Mouse (Mus musculus) neural tube, embryonic 13.5 days (tissue): ENCODE measurements around the gene 1700021F05Rik. TPM values are rescaled to one million over a fixed set of nuclear protein-coding genes. Genes with fewer than 3 reads are reported as not detected.
"Not testable (repeated sequence)": the region's sequence is repeated elsewhere in the genome, so short reads cannot be mapped to it uniquely, and the experiment has no call there.

ENCODE experiments used
- ATAC-seq: fragments of 200-750 bp; cut with Nextera tagmentation; 2 replicates; pipeline ENCODE4 v1.8.0; 2017; ENCODE audit warnings: low read depth, mild to moderate bottlenecking, moderate TSS enrichment, moderate library complexity
- H3K27ac ChIP-seq: fragments of 300-500 bp; sonication (generic); replicated peaks from 2 replicates; pipeline ENCODE4 v1.5.1; 2015; ENCODE audit warnings: moderate library complexity, mild to moderate bottlenecking, inconsistent platforms
- H3K27me3 ChIP-seq: fragments of 300-500 bp; sonication (generic); 2 replicates; pipeline ENCODE4 v1.6.1; 2015; ENCODE audit warnings: mild to moderate bottlenecking, inconsistent platforms
- H3K36me3 ChIP-seq: fragments of 300-500 bp; sonication (generic); 2 replicates; pipeline ENCODE4 v1.6.1; 2015; ENCODE audit warnings: mild to moderate bottlenecking, inconsistent platforms
- H3K4me1 ChIP-seq: fragments of 300-500 bp; sonication (generic); replicated peaks from 2 replicates; pipeline ENCODE4 v1.6.1; 2015; ENCODE audit warnings: inconsistent platforms
- H3K4me2 ChIP-seq: fragments of 300-500 bp; sonication (generic); 2 replicates; pipeline ENCODE4 v1.6.1; 2015; ENCODE audit warnings: inconsistent platforms, mild to moderate bottlenecking, moderate library complexity
- H3K4me3 ChIP-seq: fragments of 300-500 bp; sonication (generic); 2 replicates; pipeline ENCODE4 v1.5.1; 2015; ENCODE audit warnings: mild to moderate bottlenecking, inconsistent platforms
- H3K9ac ChIP-seq: fragments of 300-500 bp; sonication (generic); 2 replicates; pipeline ENCODE4 v1.6.1; 2015; ENCODE audit warnings: moderate library complexity, mild to moderate bottlenecking, inconsistent platforms
- H3K9me3 ChIP-seq: fragments of 300-500 bp; sonication (generic); 2 replicates; pipeline ENCODE4 v1.6.1; 2016; ENCODE audit warnings: inconsistent platforms
- WGBS: fragments of 180-500 bp; shearing (Covaris S2); methylation state at CpG from one replicate; pipeline ENCODE4 v1.1.7; 2015; 5-methylcytosine and 5-hydroxymethylcytosine counted together
- polyA plus RNA-seq: library from polyadenylated mRNA; unstranded; fragments of >200 nt; fragmentation: Nextera tagmentation; extraction: Ambion mirVana; gene quantifications from 2 replicates; pipeline ENCODE4 v1.2.1, GENCODE M21; 2015

Gene 1700021F05Rik
- polyA plus RNA-seq, 1 experiment from 2014 or later = 63.9 TPM

- H3K27ac ChIP-seq = no peak overlapping the region
- no peaks in the 10 kb centered on the region for H3K27me3 ChIP-seq
- no peak for ATAC-seq
- no peak overlapping the region for H3K4me3 ChIP-seq
- peaks cover 18% of the 10 kb centered on the region for H3K4me1 ChIP-seq
- peaks cover 21% of the 10 kb centered on the region for H3K36me3 ChIP-seq
- no peaks in the 10 kb centered on the region for H3K9me3 ChIP-seq
- 94% methylated on average over 7 of the region's 7 CpGs for WGBS
- H3K4me2 ChIP-seq = no peak overlapping the region
- no peak overlapping the region for H3K9ac ChIP-seq
Measured at GRCm38 (mm10) chr10:43537652-43538051, 3.1 kb downstream of the 1700021F05Rik start.

- H3K27ac ChIP-seq = no peak overlapping the region
- no peak overlapping the region for H3K4me3 ChIP-seq
- H3K9me3 ChIP-seq = no peaks in the 10 kb centered on the region
- H3K4me1 ChIP-seq = peaks cover 6% of the 10 kb centered on the region; the same call in 1 of the 2 replicates
- WGBS = 97% methylated on average over 1 of the region's 1 CpGs
- H3K27me3 ChIP-seq = no peaks in the 10 kb centered on the region
- no peak overlapping the region for H3K4me2 ChIP-seq
- no peak overlapping the region for H3K9ac ChIP-seq
- ATAC-seq = no peak
- H3K36me3 ChIP-seq = peaks cover 53% of the 10 kb centered on the region
Measured at GRCm38 (mm10) chr10:43534382-43534781, 6.4 kb downstream of the 1700021F05Rik start.

- H3K4me3 ChIP-seq = no peak overlapping the region
- H3K36me3 ChIP-seq = peaks cover 58% of the 10 kb centered on the region
- H3K9ac ChIP-seq = peak overlapping the region; percentile 57
- peaks cover 14% of the 10 kb centered on the region for H3K4me1 ChIP-seq
- no peaks in the 10 kb centered on the region for H3K27me3 ChIP-seq
- ATAC-seq = peak; percentile 64
- no peak overlapping the region for H3K4me2 ChIP-seq
- peak overlapping the region; percentile 79 for H3K27ac ChIP-seq
- WGBS = 34% methylated on average over 15 of the region's 15 CpGs
- H3K9me3 ChIP-seq = no peaks in the 10 kb centered on the region
Measured at GRCm38 (mm10) chr10:43527283-43528269, 13.2 kb downstream of the 1700021F05Rik start.

GRCm38 (mm10) chr10:43523931-43524330 is 16.9 kb downstream of the 1700021F05Rik start, which contains the start of gene Gm9803:
TSS of gene Gm9803 (plus strand) at chr10:43524084.
- not testable (repeated sequence) for H3K27me3 ChIP-seq, H3K27ac ChIP-seq, H3K4me3 ChIP-seq, ATAC-seq, H3K9ac ChIP-seq, H3K9me3 ChIP-seq, H3K4me2 ChIP-seq
- WGBS = 95% methylated on average over 10 of the region's 10 CpGs
- peaks cover 14% of the 10 kb centered on the region for H3K4me1 ChIP-seq
- H3K36me3 ChIP-seq = peaks cover 22% of the 10 kb centered on the region

GRCm38 (mm10) chr10:43519977-43520376 is 20.8 kb downstream of the 1700021F05Rik start:
- Histone ChIP-seq H3K9me3 (no peaks in the 10 kb centered on the region), H3K27ac (no peak overlapping the region), H3K36me3 (peaks cover 10% of the 10 kb centered on the region; the same call in 1 of the 2 replicates), H3K27me3 (no peaks in the 10 kb centered on the region), H3K4me1 (no peaks in the 10 kb centered on the region; the same call in 1 of the 2 replicates), H3K4me2 (no peak overlapping the region), H3K4me3 (no peak overlapping the region), H3K9ac (no peak overlapping the region)
- ATAC-seq = no peak
- 90% methylated on average over 2 of the region's 2 CpGs for WGBS

- 73% methylated on average over 13 of the region's 13 CpGs for WGBS
- Histone ChIP-seq H3K9me3 (no peaks in the 10 kb centered on the region), H3K4me2 (no peak overlapping the region), H3K4me3 (no peak overlapping the region), H3K36me3 (peaks cover 15% of the 10 kb centered on the region; the same call in 1 of the 2 replicates), H3K9ac (no peak overlapping the region), H3K27ac (no peak overlapping the region), H3K4me1 (no peaks in the 10 kb centered on the region; the same call in 1 of the 2 replicates), H3K27me3 (no peaks in the 10 kb centered on the region)
- no peak for ATAC-seq
Measured at GRCm38 (mm10) chr10:43518368-43518767, 22.4 kb downstream of the 1700021F05Rik start.

GRCm38 (mm10) chr10:43517836-43518235 is 23.0 kb downstream of the 1700021F05Rik start:
- Histone ChIP-seq H3K36me3 (peaks cover 20% of the 10 kb centered on the region), H3K4me2 (no peak overlapping the region), H3K27me3 (no peaks in the 10 kb centered on the region), H3K4me1 (no peaks in the 10 kb centered on the region; the same call in 1 of the 2 replicates), H3K4me3 (no peak overlapping the region), H3K27ac (no peak overlapping the region), H3K9me3 (no peaks in the 10 kb centered on the region), H3K9ac (no peak overlapping the region)
- ATAC-seq = no peak
- 71% methylated on average over 4 of the region's 4 CpGs for WGBS

- H3K9me3 ChIP-seq = no peaks in the 10 kb centered on the region
- H3K4me1 ChIP-seq = no peaks in the 10 kb centered on the region; the same call in 1 of the 2 replicates
- H3K4me2 ChIP-seq = no peak overlapping the region
- no peak overlapping the region for H3K27ac ChIP-seq
- no peaks in the 10 kb centered on the region for H3K27me3 ChIP-seq
- no peak overlapping the region for H3K4me3 ChIP-seq
- H3K9ac ChIP-seq = no peak overlapping the region
- ATAC-seq = no peak
- 78% methylated on average over 6 of the region's 6 CpGs for WGBS
- H3K36me3 ChIP-seq = peaks cover 24% of the 10 kb centered on the region
Measured at GRCm38 (mm10) chr10:43516992-43517660, 23.7 kb downstream of the 1700021F05Rik start.

GRCm38 (mm10) chr10:43512976-43513375 is 27.8 kb downstream of the 1700021F05Rik start:
- H3K4me2 ChIP-seq = no peak overlapping the region
- H3K4me3 ChIP-seq = no peak overlapping the region
- H3K4me1 ChIP-seq = no peaks in the 10 kb centered on the region; the same call in 1 of the 2 replicates
- no peaks in the 10 kb centered on the region for H3K27me3 ChIP-seq
- H3K36me3 ChIP-seq = peaks cover 57% of the 10 kb centered on the region
- H3K9ac ChIP-seq = no peak overlapping the region
- 93% methylated on average over 10 of the region's 10 CpGs for WGBS
- no peak for ATAC-seq
- no peak overlapping the region for H3K27ac ChIP-seq
- H3K9me3 ChIP-seq = no peaks in the 10 kb centered on the region

- Histone ChIP-seq H3K36me3 (peaks cover 55% of the 10 kb centered on the region), H3K27ac (no peak overlapping the region), H3K9me3 (no peaks in the 10 kb centered on the region), H3K9ac (no peak overlapping the region), H3K4me3 (no peak overlapping the region), H3K4me2 (no peak overlapping the region), H3K27me3 (no peaks in the 10 kb centered on the region), H3K4me1 (no peaks in the 10 kb centered on the region)
- WGBS = 92% methylated on average over 7 of the region's 7 CpGs
- ATAC-seq = no peak
Measured at GRCm38 (mm10) chr10:43509228-43509627, 31.6 kb downstream of the 1700021F05Rik start.

GRCm38 (mm10) chr10:43507051-43507450 is 33.7 kb downstream of the 1700021F05Rik start:
- Histone ChIP-seq H3K4me1 (no peaks in the 10 kb centered on the region), H3K4me3 (no peak overlapping the region), H3K9ac (no peak overlapping the region), H3K27me3 (no peaks in the 10 kb centered on the region), H3K36me3 (peaks cover 38% of the 10 kb centered on the region), H3K27ac (no peak overlapping the region), H3K4me2 (no peak overlapping the region), H3K9me3 (no peaks in the 10 kb centered on the region)
- 76% methylated on average over 4 of the region's 4 CpGs for WGBS
- no peak for ATAC-seq

GRCm38 (mm10) chr10:43504291-43504690 is 36.5 kb downstream of the 1700021F05Rik start:
- 75% methylated on average over 1 of the region's 1 CpGs for WGBS
- Histone ChIP-seq H3K9me3 (no peaks in the 10 kb centered on the region), H3K27me3 (no peaks in the 10 kb centered on the region), H3K36me3 (peaks cover 34% of the 10 kb centered on the region), H3K4me3 (no peak overlapping the region), H3K4me1 (no peaks in the 10 kb centered on the region), H3K9ac (no peak overlapping the region), H3K4me2 (no peak overlapping the region), H3K27ac (no peak overlapping the region)
- no peak for ATAC-seq
